Mouse (Mus musculus): ENCODE data around the gene Serpine1. TPM values are rescaled to one million over a fixed set of nuclear protein-coding genes. Genes with fewer than 3 reads are reported as not detected.

The Serpine1 gene
- polyA plus RNA-seq, 1 experiment from 2014 or later: 0.32 TPM

- H3K9me3 ChIP-seq (ENCODE audit: control insufficient read depth, low read length): no peaks in the 10 kb centered on the region
- no peak overlapping the region for H3K27ac ChIP-seq (ENCODE audit: low read depth, low read length)
- no peak overlapping the region for H3K4me3 ChIP-seq (ENCODE audit: low read length)
- H3K4me1 ChIP-seq (ENCODE audit: control insufficient read depth, insufficient read depth, low read length): no peaks in the 10 kb centered on the region
- H3K36me3 ChIP-seq (ENCODE audit: control insufficient read depth, insufficient read depth, low read length): peaks cover 61% of the 10 kb centered on the region
- no peak overlapping the region for H3K4me2 ChIP-seq (replicated peaks; ENCODE audit: low read depth, low read length)
- WGBS: 96% methylated on average over 10 of the region's 10 CpGs
- ATAC-seq (ENCODE audit: low FRiP score, low TSS enrichment): no peak
- H3K9ac ChIP-seq (ENCODE audit: low read depth, low read length): no peak overlapping the region
- no peaks in the 10 kb centered on the region for H3K27me3 ChIP-seq (ENCODE audit: control insufficient read depth, insufficient read depth, low read length)
Observed at GRCm38 (mm10) chr5:137039453-137039852, 32.6 kb downstream of the Serpine1 start.

DNA sequence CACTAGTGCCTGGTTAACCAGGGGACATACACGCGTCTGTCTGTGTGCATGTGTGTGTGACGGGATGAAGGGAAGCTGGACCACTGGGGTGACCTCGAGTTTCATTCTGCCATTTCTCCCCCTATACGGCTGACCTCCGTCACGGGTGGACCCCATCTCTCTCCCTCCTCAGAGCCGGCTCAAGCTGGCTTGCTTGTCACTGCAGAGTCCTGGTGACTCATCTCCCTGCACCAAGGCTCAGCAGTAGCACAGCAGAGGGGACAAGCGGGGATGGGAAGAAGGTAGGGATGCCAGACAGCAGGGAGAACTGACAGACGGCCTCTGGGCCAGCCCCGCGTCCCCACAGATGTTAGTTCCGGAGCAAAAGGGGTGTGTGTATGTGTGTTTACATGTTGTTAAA, 35.9 kb downstream of the Serpine1 start:
- WGBS: 89% methylated on average over 13 of the region's 13 CpGs
- Histone ChIP-seq H3K27me3 (ENCODE audit: control insufficient read depth, insufficient read depth, low read length) (peaks cover 13% of the 10 kb centered on the region), H3K4me3 (ENCODE audit: low read length) (no peak overlapping the region), H3K9ac (ENCODE audit: low read depth, low read length) (no peak overlapping the region), H3K4me2 (replicated peaks; ENCODE audit: low read depth, low read length) (no peak overlapping the region), H3K36me3 (ENCODE audit: control insufficient read depth, insufficient read depth, low read length) (peaks cover 47% of the 10 kb centered on the region), H3K9me3 (ENCODE audit: control insufficient read depth, low read length) (no peaks in the 10 kb centered on the region), H3K27ac (ENCODE audit: low read depth, low read length) (no peak overlapping the region), H3K4me1 (ENCODE audit: control insufficient read depth, insufficient read depth, low read length) (peaks cover 17% of the 10 kb centered on the region; the same call in 1 of the 2 replicates)
- ATAC-seq (ENCODE audit: low FRiP score, low TSS enrichment): no peak

- WGBS: under 1% methylated on average over 46 of the region's 49 CpGs
- Histone ChIP-seq H3K9ac (ENCODE audit: low read depth, low read length) (peak overlapping the region; percentile 40), H3K27me3 (ENCODE audit: control insufficient read depth, insufficient read depth, low read length) (peaks cover 45% of the 10 kb centered on the region), H3K27ac (ENCODE audit: low read depth, low read length) (no peak overlapping the region), H3K4me2 (replicated peaks; ENCODE audit: low read depth, low read length) (peak overlapping the region; percentile 99), H3K4me1 (ENCODE audit: control insufficient read depth, insufficient read depth, low read length) (peaks cover 29% of the 10 kb centered on the region), H3K36me3 (ENCODE audit: control insufficient read depth, insufficient read depth, low read length) (peaks cover 16% of the 10 kb centered on the region; the same call in 1 of the 2 replicates), H3K9me3 (ENCODE audit: control insufficient read depth, low read length) (no peaks in the 10 kb centered on the region), H3K4me3 (ENCODE audit: low read length) (peak overlapping the region; percentile 49)
- peak; percentile 80 for ATAC-seq (ENCODE audit: low FRiP score, low TSS enrichment)
Observed at GRCm38 (mm10) chr5:137032641-137033074, 39.4 kb downstream of the Serpine1 start.

GRCm38 (mm10) chr5:137032033-137032421, 40.0 kb downstream of the Serpine1 start:
- ATAC-seq (ENCODE audit: low FRiP score, low TSS enrichment): no peak

GRCm38 (mm10) chr5:137031076-137032032, 40.7 kb downstream of the Serpine1 start:
- H3K27me3 ChIP-seq (ENCODE audit: control insufficient read depth, insufficient read depth, low read length): peaks cover 51% of the 10 kb centered on the region
- H3K4me1 ChIP-seq (ENCODE audit: control insufficient read depth, insufficient read depth, low read length): peaks cover 29% of the 10 kb centered on the region
- no peak overlapping the region for H3K9ac ChIP-seq (ENCODE audit: low read depth, low read length)
- no peak overlapping the region for H3K27ac ChIP-seq (ENCODE audit: low read depth, low read length)
- H3K9me3 ChIP-seq (ENCODE audit: control insufficient read depth, low read length): no peaks in the 10 kb centered on the region
- WGBS: under 1% methylated on average over 77 of the region's 78 CpGs
- peak overlapping the region; percentile 49 for H3K4me3 ChIP-seq (ENCODE audit: low read length)
- no peak for ATAC-seq (ENCODE audit: low FRiP score, low TSS enrichment)
- peak overlapping the region; percentile 99 for H3K4me2 ChIP-seq (replicated peaks; ENCODE audit: low read depth, low read length)
- peaks cover 4% of the 10 kb centered on the region; the same call in 1 of the 2 replicates for H3K36me3 ChIP-seq (ENCODE audit: control insufficient read depth, insufficient read depth, low read length)

More at GRCm38 (mm10) chr5:137032033-137032421, 40.0 kb downstream of the Serpine1 start:
- Histone ChIP-seq H3K9ac (ENCODE audit: low read depth, low read length) (no peak overlapping the region), H3K27me3 (ENCODE audit: control insufficient read depth, insufficient read depth, low read length) (peaks cover 45% of the 10 kb centered on the region), H3K4me1 (ENCODE audit: control insufficient read depth, insufficient read depth, low read length) (peaks cover 29% of the 10 kb centered on the region), H3K9me3 (ENCODE audit: control insufficient read depth, low read length) (no peaks in the 10 kb centered on the region), H3K27ac (ENCODE audit: low read depth, low read length) (no peak overlapping the region), H3K4me2 (replicated peaks; ENCODE audit: low read depth, low read length) (peak overlapping the region; percentile 99), H3K4me3 (ENCODE audit: low read length) (peak overlapping the region; percentile 49), H3K36me3 (ENCODE audit: control insufficient read depth, insufficient read depth, low read length) (peaks cover 10% of the 10 kb centered on the region; the same call in 1 of the 2 replicates)
- 0% methylated on average over 31 of the region's 33 CpGs for WGBS

- Histone ChIP-seq H3K27me3 (ENCODE audit: control insufficient read depth, insufficient read depth, low read length) (peaks cover 61% of the 10 kb centered on the region), H3K36me3 (ENCODE audit: control insufficient read depth, insufficient read depth, low read length) (no peaks in the 10 kb centered on the region), H3K4me1 (ENCODE audit: control insufficient read depth, insufficient read depth, low read length) (peaks cover 29% of the 10 kb centered on the region), H3K4me3 (ENCODE audit: low read length) (peak overlapping the region; percentile 35; the same call in 1 of the 2 replicates), H3K9ac (ENCODE audit: low read depth, low read length) (no peak overlapping the region), H3K9me3 (ENCODE audit: control insufficient read depth, low read length) (no peaks in the 10 kb centered on the region), H3K4me2 (replicated peaks; ENCODE audit: low read depth, low read length) (peak overlapping the region; percentile 64), H3K27ac (ENCODE audit: low read depth, low read length) (no peak overlapping the region)
- 14% methylated on average over 22 of the region's 22 CpGs for WGBS
- ATAC-seq (ENCODE audit: low FRiP score, low TSS enrichment): no peak
Observed at GRCm38 (mm10) chr5:137030416-137030810, 41.7 kb downstream of the Serpine1 start.

DNA sequence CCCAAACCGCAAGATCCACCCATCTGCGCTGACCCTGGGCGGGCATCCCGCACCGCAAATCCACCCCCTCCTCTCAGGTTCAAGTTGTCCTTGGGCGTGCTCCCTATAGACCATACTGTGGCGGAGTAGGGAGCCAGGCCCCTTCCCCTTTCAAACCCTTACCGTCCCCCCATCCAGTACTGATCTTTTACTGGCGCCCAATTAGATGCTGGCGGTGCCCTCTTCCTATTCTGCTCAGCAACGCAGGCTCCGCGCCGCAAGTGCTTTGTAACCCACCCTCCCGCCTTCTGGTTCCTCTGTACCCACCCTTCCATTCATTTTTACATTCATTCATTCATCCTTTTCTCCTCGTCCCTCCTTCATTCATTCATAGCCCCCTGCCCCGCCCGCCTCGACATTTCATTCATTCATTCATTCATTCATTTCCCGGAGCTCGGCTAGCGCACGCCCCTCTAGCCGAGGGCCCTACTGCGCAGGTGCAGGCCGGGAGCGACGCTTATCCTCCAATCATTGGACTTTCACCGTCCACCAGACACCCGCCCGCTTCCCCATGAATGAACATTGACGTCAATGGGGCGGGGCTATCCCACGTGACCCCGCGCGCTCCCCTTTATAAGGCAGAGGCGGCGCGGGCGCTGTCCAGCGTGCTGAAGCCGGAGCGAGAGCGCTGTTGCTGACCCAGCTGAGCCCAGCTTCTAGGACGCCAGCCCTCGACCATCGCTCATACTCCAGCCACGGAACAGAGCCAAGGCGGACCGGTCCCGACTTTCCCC, 42.2 kb downstream of the Serpine1 start:
- H3K4me1 ChIP-seq (ENCODE audit: control insufficient read depth, insufficient read depth, low read length): peaks cover 33% of the 10 kb centered on the region
- H3K4me3 ChIP-seq (ENCODE audit: low read length): peak overlapping the region; percentile 35
- H3K9ac ChIP-seq (ENCODE audit: low read depth, low read length): no peak overlapping the region; the same call in 1 of the 2 replicates
- H3K27me3 ChIP-seq (ENCODE audit: control insufficient read depth, insufficient read depth, low read length): peaks cover 66% of the 10 kb centered on the region
- under 1% methylated on average over 51 of the region's 52 CpGs for WGBS
- ATAC-seq (ENCODE audit: low FRiP score, low TSS enrichment): peak; percentile 63
- H3K27ac ChIP-seq (ENCODE audit: low read depth, low read length): no peak overlapping the region
- no peaks in the 10 kb centered on the region for H3K9me3 ChIP-seq (ENCODE audit: control insufficient read depth, low read length)
- no peaks in the 10 kb centered on the region for H3K36me3 ChIP-seq (ENCODE audit: control insufficient read depth, insufficient read depth, low read length)
- H3K4me2 ChIP-seq (replicated peaks; ENCODE audit: low read depth, low read length): peak overlapping the region; percentile 64

- no peak for ATAC-seq (ENCODE audit: low FRiP score, low TSS enrichment)
- Histone ChIP-seq H3K4me2 (replicated peaks; ENCODE audit: low read depth, low read length) (peak overlapping the region; percentile 64), H3K9me3 (ENCODE audit: control insufficient read depth, low read length) (no peaks in the 10 kb centered on the region), H3K4me3 (ENCODE audit: low read length) (peak overlapping the region; percentile 35; the same call in 1 of the 2 replicates), H3K4me1 (ENCODE audit: control insufficient read depth, insufficient read depth, low read length) (peaks cover 33% of the 10 kb centered on the region), H3K9ac (ENCODE audit: low read depth, low read length) (no peak overlapping the region), H3K27me3 (ENCODE audit: control insufficient read depth, insufficient read depth, low read length) (peaks cover 71% of the 10 kb centered on the region), H3K36me3 (ENCODE audit: control insufficient read depth, insufficient read depth, low read length) (no peaks in the 10 kb centered on the region), H3K27ac (ENCODE audit: low read depth, low read length) (no peak overlapping the region)
- WGBS: 0% methylated on average over 8 of the region's 8 CpGs
Observed at GRCm38 (mm10) chr5:137029273-137029585, 42.8 kb downstream of the Serpine1 start.
